Mouse (Mus musculus) embryonic facial prominence, embryonic 12.5 days (tissue): ENCODE measurements around the gene E130308A19Rik. TPM values are rescaled to one million over a fixed set of nuclear protein-coding genes. Genes with fewer than 3 reads are reported as not detected.

Experiments
- ATAC-seq: fragments of 200-750 bp; cut with Nextera tagmentation; 2 replicates; pipeline ENCODE4 v1.8.0; 2017; ENCODE audit not compliant: insufficient number of reproducible peaks, insufficient read depth, low FRiP score, low TSS enrichment
- H3K27ac ChIP-seq: fragments of 300-500 bp; sonication (generic); 2 replicates; pipeline ENCODE4 v1.5.1; 2016; ENCODE audit warnings: mild to moderate bottlenecking
- H3K27me3 ChIP-seq: fragments of 300-500 bp; sonication (generic); 2 replicates; pipeline ENCODE4 v1.6.1; 2016; ENCODE audit warnings: mild to moderate bottlenecking, moderate library complexity
- H3K36me3 ChIP-seq: fragments of 300-500 bp; sonication (generic); 2 replicates; pipeline ENCODE4 v1.6.1; 2016; ENCODE audit warnings: mild to moderate bottlenecking
- H3K4me1 ChIP-seq: fragments of 300-500 bp; sonication (generic); 2 replicates; pipeline ENCODE4 v1.6.1; 2016
- H3K4me2 ChIP-seq: fragments of 300-500 bp; sonication (generic); replicated peaks from 2 replicates; pipeline ENCODE4 v1.6.1; 2016; ENCODE audit warnings: mild to moderate bottlenecking, moderate library complexity
- H3K4me3 ChIP-seq: fragments of 300-500 bp; sonication (generic); 2 replicates; pipeline ENCODE4 v1.5.1; 2016; ENCODE audit warnings: mild to moderate bottlenecking
- H3K9ac ChIP-seq: fragments of 300-500 bp; sonication (generic); 2 replicates; pipeline ENCODE4 v1.6.1; 2016; ENCODE audit warnings: mild to moderate bottlenecking, moderate library complexity
- H3K9me3 ChIP-seq: fragments of 300-500 bp; sonication (generic); 2 replicates; pipeline ENCODE4 v1.6.1; 2016; ENCODE audit warnings: mild to moderate bottlenecking, moderate library complexity
- WGBS: fragments of 180-500 bp; shearing (Covaris S2); methylation state at CpG from one replicate; pipeline ENCODE4 v1.1.7; 2016; 5-methylcytosine and 5-hydroxymethylcytosine counted together
- polyA plus RNA-seq: library from polyadenylated mRNA; unstranded; fragments of >200 nt; fragmentation: Nextera tagmentation; extraction: Ambion mirVana; gene quantifications from 2 replicates; pipeline ENCODE4 v1.2.1, GENCODE M21; 2016

Gene E130308A19Rik
- polyA plus RNA-seq, 1 experiment from 2014 or later: 40.3 TPM

DNA sequence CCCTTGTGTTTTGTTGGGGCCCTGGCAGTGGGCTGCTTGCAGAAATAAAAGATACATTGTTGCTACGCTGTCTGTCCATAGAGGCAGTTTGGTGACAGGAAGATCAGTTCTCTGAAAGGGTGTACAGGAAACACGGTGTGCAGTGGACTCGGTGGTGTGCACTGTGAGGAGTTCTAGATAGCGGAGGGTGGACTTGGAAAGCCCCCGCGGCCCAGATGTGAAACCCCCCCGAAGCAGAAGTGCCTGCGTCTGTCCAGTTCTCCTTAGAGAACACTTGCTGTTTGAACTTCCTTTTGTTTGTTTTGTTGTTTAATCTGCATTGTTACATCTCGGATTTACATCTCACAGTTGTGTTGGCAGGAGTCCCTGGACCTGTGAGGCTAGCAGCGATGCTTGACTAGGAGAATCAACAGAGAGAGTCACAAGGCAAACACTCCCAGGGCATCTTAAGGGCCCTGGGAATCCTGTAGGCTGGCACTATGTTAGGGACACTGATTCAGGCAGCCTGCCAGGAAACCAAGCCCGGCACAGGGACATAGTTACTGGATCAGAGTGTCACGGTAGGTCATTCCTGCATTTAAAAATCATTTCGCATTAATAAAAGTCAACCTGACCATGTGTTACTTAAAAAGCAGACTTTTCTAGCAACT is 127.6 kb downstream of the E130308A19Rik start:
- Histone ChIP-seq H3K27me3 (no peaks in the 10 kb centered on the region), H3K9me3 (no peaks in the 10 kb centered on the region), H3K36me3 (peaks cover 8% of the 10 kb centered on the region), H3K4me2 (no peak overlapping the region), H3K4me3 (no peak overlapping the region), H3K4me1 (peaks cover 7% of the 10 kb centered on the region), H3K27ac (no peak overlapping the region), H3K9ac (no peak overlapping the region)
- 76% methylated on average over 13 of the region's 13 CpGs for WGBS
- ATAC-seq: no peak

DNA sequence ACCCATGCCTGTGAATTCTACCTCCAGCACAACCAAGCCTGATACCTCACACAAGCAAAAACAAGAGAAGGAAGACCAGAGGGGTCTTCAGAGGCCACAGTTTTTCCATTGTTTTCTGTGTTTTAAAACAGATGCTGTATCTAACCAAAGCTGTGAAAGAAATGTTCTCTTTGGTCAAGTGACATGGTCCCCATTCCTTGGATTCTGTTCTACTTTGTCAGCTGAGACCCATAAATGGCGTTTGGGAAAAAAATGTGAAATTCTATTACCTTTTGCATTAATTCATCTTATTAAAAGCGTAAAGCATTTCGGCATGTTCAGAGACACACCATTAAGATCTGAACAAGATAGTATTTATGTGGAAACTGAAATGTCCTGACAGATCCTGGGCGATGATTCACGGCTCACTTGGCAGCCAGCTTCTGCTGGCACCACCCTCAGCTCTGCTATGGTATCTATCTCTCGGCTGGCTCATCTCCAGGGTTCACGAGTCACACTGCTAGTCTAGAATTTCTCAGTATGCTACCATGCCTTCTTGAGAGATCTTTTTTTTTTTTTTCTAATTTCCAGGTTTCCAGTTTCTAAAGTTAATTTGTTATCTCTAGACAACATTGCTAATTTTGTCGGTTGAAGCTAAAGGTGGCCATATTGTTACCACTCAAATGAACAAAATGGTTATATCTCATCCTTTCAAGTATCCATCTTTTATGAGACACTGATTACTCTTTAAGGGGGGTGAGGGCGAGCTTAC is 130.5 kb downstream of the E130308A19Rik start:
- Histone ChIP-seq H3K4me2 (no peak overlapping the region), H3K27me3 (no peaks in the 10 kb centered on the region), H3K4me3 (no peak overlapping the region), H3K36me3 (peaks cover 8% of the 10 kb centered on the region), H3K27ac (no peak overlapping the region), H3K4me1 (peaks cover 7% of the 10 kb centered on the region), H3K9me3 (no peaks in the 10 kb centered on the region), H3K9ac (no peak overlapping the region)
- 90% methylated on average over 9 of the region's 9 CpGs for WGBS
- no peak for ATAC-seq

- Histone ChIP-seq H3K9ac (no peak overlapping the region), H3K27me3 (no peaks in the 10 kb centered on the region), H3K36me3 (peaks cover 2% of the 10 kb centered on the region; the same call in 1 of the 2 replicates), H3K4me1 (peaks cover 7% of the 10 kb centered on the region), H3K27ac (no peak overlapping the region), H3K4me3 (no peak overlapping the region), H3K9me3 (no peaks in the 10 kb centered on the region), H3K4me2 (no peak overlapping the region)
- WGBS: 67% methylated on average over 12 of the region's 12 CpGs
- no peak for ATAC-seq
Observed at GRCm38 (mm10) chr4:59757452-59758435, 131.7 kb downstream of the E130308A19Rik start.

DNA sequence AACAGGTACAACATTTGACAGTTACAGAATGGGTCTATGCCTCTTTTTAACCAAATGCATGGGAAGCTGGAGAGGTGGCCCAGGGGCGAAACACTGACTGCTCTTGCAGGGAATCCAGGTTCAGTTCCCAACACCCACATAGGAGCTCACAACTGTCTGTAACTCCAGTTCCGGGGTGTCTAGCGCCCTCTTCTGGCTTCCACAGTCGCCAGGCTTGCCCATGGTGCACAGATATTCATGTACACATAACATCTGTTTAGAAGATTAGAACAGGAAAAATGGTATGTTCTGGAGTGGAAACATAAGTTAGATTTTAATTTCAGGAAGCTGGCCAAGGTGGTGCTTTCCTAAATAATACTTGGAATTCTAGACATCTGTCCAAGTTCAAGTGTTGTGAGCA is 134.0 kb downstream of the E130308A19Rik start:
- H3K36me3 ChIP-seq: no peaks in the 10 kb centered on the region
- no peak overlapping the region for H3K4me3 ChIP-seq
- no peak overlapping the region for H3K4me2 ChIP-seq
- no peaks in the 10 kb centered on the region for H3K9me3 ChIP-seq
- H3K27me3 ChIP-seq: no peaks in the 10 kb centered on the region
- 72% methylated on average over 4 of the region's 4 CpGs for WGBS
- H3K9ac ChIP-seq: no peak overlapping the region
- no peak overlapping the region for H3K27ac ChIP-seq
- ATAC-seq: no peak
- peaks cover 10% of the 10 kb centered on the region for H3K4me1 ChIP-seq

GRCm38 (mm10) chr4:59760636-59761364 is 134.8 kb downstream of the E130308A19Rik start:
- no peak overlapping the region for H3K4me2 ChIP-seq
- H3K4me1 ChIP-seq: peaks cover 18% of the 10 kb centered on the region
- H3K9ac ChIP-seq: no peak overlapping the region
- no peak for ATAC-seq
- H3K4me3 ChIP-seq: no peak overlapping the region
- no peak overlapping the region for H3K27ac ChIP-seq
- H3K27me3 ChIP-seq: no peaks in the 10 kb centered on the region
- 53% methylated on average over 10 of the region's 10 CpGs for WGBS
- no peaks in the 10 kb centered on the region for H3K36me3 ChIP-seq
- no peaks in the 10 kb centered on the region for H3K9me3 ChIP-seq

GRCm38 (mm10) chr4:59761365-59761729 is 135.3 kb downstream of the E130308A19Rik start:
- no peak overlapping the region for H3K27ac ChIP-seq
- no peaks in the 10 kb centered on the region for H3K9me3 ChIP-seq
- no peaks in the 10 kb centered on the region for H3K36me3 ChIP-seq
- H3K4me3 ChIP-seq: no peak overlapping the region
- H3K27me3 ChIP-seq: no peaks in the 10 kb centered on the region
- H3K4me1 ChIP-seq: peaks cover 23% of the 10 kb centered on the region
- no peak overlapping the region for H3K4me2 ChIP-seq
- WGBS: 64% methylated on average over 4 of the region's 4 CpGs
- H3K9ac ChIP-seq: no peak overlapping the region
- ATAC-seq: no peak

- Histone ChIP-seq H3K27ac (peak overlapping the region; percentile 57), H3K9me3 (no peaks in the 10 kb centered on the region), H3K36me3 (peaks cover 6% of the 10 kb centered on the region; the same call in 1 of the 2 replicates), H3K9ac (no peak overlapping the region), H3K4me2 (0 out of 2 replicates have a peak overlapping the region, but pooled peaks have one; percentile 12), H3K27me3 (no peaks in the 10 kb centered on the region), H3K4me1 (peaks cover 16% of the 10 kb centered on the region), H3K4me3 (no peak overlapping the region)
- WGBS: 66% methylated on average over 7 of the region's 7 CpGs
- no peak for ATAC-seq
Observed at GRCm38 (mm10) chr4:59764950-59765349, 138.9 kb downstream of the E130308A19Rik start.

- Histone ChIP-seq H3K9me3 (no peaks in the 10 kb centered on the region), H3K27me3 (no peaks in the 10 kb centered on the region), H3K27ac (peak overlapping the region; percentile 57), H3K4me1 (peaks cover 16% of the 10 kb centered on the region), H3K36me3 (peaks cover 11% of the 10 kb centered on the region), H3K4me2 (0 out of 2 replicates have a peak overlapping the region, but pooled peaks have one; percentile 12), H3K9ac (no peak overlapping the region), H3K4me3 (no peak overlapping the region)
- WGBS: 32% methylated on average over 7 of the region's 7 CpGs
- ATAC-seq: no peak
Observed at GRCm38 (mm10) chr4:59765385-59766005, 139.5 kb downstream of the E130308A19Rik start.

DNA sequence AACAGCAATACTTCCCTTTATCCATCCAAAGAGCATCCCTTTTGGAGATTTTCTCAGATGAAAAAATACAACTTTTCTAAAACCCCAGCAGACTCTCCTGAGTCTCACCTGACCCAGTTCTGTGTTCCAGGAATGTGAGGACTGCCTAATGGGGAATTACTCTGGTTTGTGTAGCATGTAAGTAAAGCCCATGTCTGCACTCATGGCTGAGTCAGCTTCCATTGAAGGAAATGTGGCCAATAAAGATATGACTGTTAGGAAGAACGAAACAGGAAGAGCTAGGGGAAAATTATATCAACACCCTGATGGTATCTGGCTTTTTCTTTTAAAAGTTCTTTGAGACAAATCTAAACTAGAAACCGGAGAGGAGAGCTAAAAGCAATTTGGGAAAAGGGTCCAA is 141.7 kb downstream of the E130308A19Rik start:
- no peak overlapping the region for H3K27ac ChIP-seq
- H3K9ac ChIP-seq: no peak overlapping the region
- ATAC-seq: no peak
- H3K4me2 ChIP-seq: no peak overlapping the region
- H3K36me3 ChIP-seq: peaks cover 26% of the 10 kb centered on the region
- WGBS: 88% methylated on average over 2 of the region's 2 CpGs
- no peaks in the 10 kb centered on the region for H3K27me3 ChIP-seq
- H3K9me3 ChIP-seq: no peaks in the 10 kb centered on the region
- no peak overlapping the region for H3K4me3 ChIP-seq
- H3K4me1 ChIP-seq: peaks cover 16% of the 10 kb centered on the region

- no peak for ATAC-seq
- peaks cover 35% of the 10 kb centered on the region for H3K36me3 ChIP-seq
- 76% methylated on average over 17 of the region's 17 CpGs for WGBS
Observed at GRCm38 (mm10) chr4:59772171-59772879, 146.3 kb downstream of the E130308A19Rik start.

More at GRCm38 (mm10) chr4:59772171-59772879, 146.3 kb downstream of the E130308A19Rik start:
- Histone ChIP-seq H3K4me1 (no peaks in the 10 kb centered on the region), H3K4me3 (no peak overlapping the region), H3K27me3 (no peaks in the 10 kb centered on the region), H3K9me3 (no peaks in the 10 kb centered on the region), H3K9ac (no peak overlapping the region), H3K27ac (no peak overlapping the region), H3K4me2 (no peak overlapping the region)
